Mouse (Mus musculus) ovary, adult 18-20 months (tissue): ENCODE results near the gene Cd79a.
"Not testable (repeated sequence)": the region's sequence is repeated elsewhere in the genome, so short reads cannot be mapped to it uniquely, and the experiment has no call there.

ENCODE experiments used
- DNase-seq: peaks from one replicate; pipeline ENCODE4 v3.0.0; 2022; ENCODE audit warnings: low spot score, mixed read lengths

Cd79a gene

DNA sequence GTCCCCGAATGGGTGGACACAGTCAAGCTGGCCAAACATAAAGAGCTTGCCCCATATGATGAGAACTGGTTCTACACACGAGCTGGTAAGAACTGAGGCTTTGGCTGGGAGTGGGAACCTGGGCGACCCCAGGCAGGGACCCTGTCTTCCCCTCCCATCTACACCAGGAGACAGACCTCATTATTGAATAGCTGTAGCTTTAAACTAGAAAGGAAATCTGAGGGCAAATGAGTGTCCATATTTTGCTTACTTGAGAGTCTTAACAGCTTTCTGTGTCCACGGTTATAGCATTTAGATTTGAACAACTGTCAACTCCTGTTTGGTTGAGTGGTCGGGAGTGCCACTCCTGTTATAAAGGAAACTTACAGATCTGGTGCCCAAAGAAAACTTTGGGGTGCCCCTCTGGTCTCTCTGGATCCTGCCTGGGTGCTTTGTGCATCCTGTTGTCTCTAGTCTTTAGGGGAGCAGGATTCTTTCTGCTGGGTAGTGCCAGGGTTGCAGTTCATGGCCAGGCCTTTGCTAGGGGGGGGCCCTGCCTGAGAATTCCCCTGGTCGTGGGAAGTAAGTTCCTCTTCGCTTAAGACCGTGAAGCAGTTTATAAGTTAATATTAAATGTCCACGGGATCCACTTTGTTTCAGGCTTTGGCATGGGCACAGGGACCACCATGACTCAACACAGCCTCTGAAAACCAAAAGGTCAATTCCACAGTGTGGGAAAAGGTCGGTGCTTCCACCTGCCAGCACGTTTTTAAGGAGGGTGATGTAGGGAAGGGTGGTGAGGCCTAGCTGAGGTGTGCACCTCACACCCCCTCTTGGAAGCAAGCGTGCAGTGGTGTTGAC is 11.5 kb upstream of the Cd79a start:
- no peak for DNase-seq

DNA sequence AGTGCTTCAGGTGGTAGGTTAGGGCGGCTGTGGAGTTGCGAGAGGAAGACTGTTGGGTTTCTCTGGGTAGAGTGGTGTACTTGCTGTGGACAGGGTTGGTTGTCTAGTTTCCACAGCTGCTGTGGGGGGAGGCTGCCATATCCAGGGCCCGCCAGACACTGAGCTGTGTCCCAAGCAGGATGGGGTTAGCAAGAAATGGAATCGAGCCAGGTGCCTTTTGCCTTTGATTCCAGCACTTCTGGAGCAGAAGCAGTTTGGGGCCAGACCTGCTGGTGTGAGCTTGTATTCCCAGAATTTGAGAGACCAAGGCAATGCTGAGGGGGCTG is 10.9 kb upstream of the Cd79a start:
- no peak for DNase-seq

DNA sequence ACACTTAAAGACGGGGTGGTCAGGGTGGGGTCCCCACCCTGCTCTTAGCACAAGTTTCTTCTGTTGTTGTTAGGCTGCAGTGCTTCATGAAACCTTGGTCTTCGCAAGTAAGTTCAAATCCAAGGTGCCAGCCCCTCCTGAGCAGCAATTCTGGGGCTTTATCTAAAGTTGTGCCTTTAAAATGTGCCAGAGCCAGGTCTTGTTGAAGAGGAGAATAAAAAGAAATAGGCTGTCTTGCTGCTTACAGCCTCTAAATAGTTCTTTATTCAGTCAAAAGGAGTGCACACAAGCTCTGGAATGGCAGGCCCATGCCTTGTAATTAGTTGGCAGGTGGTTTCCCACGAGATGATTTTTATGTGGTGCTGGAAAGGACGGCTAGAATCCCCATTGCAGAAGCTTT is 10.1 kb upstream of the Cd79a start:
- no peak for DNase-seq

DNA sequence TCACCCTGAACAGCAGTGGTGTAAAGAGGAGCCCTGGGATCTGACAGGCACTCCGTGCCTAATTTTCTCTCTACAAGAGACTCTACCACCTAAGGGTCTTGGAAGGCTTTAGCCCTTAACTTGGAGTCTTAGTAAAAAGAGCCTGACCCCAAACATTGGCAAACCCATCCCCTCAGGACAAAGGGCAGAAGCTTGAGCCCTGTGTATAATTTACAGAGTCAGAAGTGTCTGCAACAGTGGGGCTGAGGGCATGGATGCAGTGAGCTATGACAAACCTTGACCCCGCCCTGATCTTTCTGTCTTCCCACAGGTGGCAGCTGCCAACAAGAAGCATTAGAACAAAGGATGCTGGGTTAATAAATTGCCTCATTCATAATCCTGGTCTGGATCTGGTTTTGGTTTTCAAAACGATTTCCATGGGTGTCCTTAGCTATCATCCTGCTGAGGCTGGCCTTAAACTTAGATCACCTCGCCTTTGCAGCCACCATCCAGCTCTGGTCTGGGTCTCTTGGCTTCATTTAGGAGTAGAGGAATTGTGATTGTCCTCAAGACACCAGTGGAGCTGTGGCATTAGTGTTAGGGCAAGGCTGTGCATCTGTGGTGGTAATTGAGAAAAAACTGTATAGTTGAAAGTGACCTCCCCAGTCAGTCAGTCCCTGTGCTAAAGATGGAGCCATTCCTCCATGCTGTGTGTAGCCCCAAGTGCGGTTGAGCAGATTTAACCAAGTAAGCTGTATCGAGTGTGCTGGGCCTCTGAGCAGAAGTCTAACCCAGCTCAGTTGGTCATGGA is 7.6 kb upstream of the Cd79a start:
- DNase-seq: no peak

DNA sequence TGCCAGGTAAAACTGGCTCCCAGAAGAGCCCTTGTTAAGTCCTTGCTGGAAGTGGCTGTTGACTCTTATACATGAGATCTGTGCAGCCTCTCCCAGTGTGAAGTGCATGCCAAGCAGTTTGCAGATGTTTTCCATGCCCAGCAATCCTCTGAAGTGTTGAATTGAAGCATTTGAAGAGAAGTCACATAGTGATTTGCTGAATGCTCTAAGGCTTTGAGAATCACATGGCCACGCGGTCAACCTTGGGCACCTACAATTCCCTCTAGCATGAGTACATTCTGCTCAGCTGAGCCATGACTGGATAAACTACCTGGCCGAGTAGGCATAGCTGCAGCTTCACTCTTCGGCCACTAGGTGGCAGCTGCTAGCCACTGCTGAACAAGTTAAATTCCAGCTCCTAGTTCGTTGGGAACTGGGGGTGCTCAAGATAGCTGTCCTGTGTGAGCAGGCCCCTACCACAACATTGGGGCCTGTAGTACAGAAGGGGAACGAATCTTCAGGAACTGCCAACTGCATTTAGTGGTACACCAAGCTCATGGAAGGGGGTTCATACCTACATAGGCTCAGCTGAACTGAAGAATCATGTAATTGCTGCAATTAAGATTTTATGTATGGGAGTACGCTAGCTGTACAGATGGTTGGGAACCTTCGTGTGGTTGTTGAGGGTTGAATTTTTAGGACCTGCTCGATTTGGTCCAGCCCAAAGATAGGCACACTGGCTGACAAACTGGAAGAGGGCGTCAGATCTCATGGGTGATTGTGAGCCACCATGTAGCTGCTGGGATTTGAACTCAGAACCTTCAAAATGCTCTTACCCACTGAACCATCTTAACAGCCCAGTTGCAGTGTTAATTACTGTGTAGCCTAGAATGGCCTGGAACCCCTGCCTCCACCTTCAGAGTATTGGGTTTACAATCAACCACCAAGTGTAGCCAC is 6.6 kb upstream of the Cd79a start:
- DNase-seq: peak; percentile 47

DNA sequence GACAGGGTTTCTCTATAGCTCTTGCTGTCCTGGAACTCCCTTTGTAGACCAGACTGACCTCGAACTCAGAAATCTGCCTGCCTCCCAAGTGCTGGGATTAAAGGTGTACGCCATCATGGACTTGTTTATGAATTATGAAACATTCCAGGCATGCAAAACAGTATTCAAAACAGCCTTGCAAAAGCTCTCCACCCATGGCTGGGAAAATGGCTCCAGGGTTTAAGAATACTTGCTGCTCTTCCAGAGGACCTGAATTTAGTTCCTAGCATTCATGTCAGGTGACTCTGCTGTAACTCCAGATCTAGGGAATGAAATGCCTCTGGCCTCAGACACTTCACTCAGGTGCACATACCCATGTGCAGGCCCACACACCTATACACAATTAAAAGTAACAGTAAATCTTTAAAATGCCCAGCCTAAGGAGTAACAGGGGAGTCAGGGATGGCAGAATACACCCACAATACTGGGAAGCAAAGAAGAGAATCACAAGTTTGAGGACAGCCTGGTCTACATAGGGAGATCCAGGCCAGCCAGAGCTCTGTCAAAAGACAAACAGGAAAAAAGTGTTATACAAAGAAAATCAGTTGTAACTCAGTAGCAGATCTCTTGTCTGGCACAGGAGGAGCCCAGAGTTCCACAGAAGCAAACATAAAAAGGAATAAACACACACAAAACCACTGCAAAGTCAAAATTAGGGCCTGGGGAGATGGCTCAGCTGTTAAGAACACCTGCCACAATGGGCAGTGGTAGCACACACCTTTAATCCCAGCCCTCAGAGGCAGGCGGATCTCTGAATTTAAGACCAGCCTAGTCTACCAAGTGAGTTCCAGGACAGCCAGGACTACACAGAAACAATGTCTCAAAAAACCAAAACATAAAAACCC is 5.7 kb upstream of the Cd79a start:
- DNase-seq: no peak

DNA sequence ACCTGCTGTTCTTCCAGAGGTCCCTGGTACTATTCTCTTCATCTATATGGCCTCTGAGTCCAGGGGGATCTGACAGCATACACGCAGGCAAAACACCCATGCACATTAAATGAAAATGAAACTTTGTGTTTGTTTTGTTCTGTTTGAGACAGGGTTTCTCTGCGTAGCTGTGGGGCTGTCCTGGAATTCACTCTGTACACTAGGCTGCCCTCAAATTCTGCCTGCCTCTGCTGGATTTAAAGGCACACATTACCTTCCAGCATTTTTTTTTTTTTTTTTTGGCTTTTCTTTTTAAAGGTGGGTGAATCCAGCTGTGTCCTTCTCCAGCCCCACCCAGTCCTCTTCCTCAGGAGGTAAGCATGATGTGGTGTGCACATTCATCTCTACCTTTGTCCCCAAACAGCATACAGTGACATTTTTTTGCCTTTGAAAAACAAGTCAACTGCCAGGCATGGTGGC is 5.0 kb upstream of the Cd79a start:
- no peak for DNase-seq

DNA sequence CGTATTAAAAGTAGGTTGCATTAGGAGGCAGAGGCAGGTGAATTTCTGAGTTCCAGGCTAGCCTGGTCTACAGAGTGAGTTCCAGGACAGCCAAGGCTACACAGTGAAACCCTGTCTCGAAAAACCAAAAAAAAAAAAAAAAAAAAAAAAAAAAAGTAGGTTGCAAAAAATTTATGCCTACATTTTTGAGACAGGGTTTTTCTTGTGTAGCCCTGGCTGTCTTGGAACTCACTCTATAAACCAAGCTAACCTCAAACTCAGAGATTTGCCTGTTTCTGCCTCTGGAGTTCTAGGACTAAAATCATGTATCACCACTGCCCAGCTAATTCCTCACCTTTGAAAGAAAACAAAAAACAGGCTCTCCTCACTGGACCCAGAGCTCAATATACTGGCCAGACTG is 1.4 kb upstream of the Cd79a start:
- not testable (repeated sequence) for DNase-seq

DNA sequence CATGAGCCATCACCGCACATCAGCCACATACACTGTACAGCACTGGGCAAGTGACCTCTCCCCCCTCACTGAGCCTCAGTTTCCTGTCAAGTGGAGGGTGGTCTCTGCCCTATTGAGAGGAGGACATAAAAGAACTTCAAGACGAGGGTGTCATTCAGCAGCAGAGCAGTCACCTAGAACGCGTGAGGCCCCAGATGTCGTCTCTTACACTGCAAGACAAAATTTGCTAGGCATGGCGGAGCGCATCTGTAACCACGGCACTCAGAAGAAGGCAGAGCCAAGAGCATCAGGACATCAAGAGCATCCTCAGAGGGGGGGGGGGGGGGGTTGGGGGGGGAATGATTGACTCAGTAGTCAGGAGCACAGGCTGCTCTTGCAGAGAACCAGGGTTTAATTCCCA is 912 bp upstream of the Cd79a start:
- DNase-seq: no peak

DNA sequence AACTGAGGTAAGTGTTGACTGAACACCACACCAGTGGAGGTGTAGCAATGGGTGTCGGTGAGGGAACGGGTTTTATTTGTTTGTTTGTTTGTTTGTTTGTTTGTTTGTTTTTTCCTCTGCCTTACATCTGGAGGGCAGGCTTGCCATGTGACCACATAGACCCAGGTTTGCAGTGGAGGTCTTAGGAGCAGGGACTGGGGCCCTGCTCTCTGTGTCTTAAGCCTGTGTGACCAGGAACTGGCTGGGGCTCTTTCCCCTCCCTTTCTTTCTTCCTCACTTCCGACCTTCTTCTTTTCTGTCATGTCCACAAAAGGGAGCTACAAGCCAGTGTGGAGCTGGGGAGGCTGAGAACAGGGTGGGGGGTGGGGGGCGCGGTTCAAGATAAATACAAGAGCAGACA is 778 bp downstream of the Cd79a start:
- no peak for DNase-seq

DNA sequence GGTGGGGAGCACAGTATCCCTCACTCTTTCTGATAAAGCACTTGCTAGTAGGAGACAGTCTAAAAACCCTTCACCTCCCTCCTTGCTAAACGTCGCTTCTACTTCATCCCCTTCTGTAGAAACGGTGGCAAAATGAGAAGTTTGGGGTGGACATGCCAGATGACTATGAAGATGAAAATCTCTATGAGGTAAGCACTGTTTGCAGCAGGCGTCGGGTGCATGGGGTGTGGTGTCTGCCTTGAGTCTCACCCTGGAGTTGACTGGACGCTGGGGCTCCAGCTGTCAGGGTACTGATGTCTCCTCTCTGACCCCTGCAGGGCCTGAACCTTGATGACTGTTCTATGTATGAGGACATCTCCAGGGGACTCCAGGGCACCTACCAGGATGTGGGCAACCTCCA is 3.9 kb downstream of the Cd79a start:
- no peak for DNase-seq

DNA sequence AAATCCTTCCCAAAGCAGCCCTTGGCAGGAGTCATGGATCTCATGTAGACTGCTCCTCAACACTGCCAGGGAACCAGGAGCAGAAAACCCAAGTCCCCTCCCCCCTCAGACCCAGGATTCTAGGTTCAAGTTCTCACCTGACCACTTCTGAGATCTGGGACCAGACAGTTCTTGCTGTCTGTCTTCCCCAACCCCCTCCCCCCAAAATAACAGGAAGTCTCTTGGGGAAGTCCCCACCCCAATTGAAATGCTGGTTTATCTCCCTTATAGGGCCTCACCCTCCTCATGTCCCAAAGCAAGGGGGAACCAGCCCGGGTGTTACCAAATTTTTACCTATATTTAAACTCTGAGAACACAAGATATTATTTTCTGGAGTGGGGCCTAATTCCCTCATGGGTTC is 4.7 kb downstream of the Cd79a start:
- no peak for DNase-seq

DNA sequence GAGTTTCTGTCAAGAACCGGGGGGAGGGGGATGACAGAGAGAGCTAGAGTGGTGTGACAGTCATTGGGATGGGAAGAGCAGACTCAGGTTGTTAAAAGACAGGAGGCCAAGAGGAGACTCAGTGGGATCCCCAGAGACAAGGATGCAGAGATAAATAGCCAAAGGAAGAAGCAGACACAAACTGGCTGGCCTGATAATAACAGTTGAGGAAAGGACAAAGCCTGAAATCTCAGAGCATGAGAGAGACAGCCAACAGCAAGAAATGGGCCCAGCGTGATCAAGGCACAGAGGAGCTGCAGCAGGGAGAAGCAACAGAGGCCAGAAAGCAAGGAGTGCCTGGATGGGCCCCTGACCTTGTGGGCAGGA is 5.1 kb downstream of the Cd79a start:
- DNase-seq: no peak

DNA sequence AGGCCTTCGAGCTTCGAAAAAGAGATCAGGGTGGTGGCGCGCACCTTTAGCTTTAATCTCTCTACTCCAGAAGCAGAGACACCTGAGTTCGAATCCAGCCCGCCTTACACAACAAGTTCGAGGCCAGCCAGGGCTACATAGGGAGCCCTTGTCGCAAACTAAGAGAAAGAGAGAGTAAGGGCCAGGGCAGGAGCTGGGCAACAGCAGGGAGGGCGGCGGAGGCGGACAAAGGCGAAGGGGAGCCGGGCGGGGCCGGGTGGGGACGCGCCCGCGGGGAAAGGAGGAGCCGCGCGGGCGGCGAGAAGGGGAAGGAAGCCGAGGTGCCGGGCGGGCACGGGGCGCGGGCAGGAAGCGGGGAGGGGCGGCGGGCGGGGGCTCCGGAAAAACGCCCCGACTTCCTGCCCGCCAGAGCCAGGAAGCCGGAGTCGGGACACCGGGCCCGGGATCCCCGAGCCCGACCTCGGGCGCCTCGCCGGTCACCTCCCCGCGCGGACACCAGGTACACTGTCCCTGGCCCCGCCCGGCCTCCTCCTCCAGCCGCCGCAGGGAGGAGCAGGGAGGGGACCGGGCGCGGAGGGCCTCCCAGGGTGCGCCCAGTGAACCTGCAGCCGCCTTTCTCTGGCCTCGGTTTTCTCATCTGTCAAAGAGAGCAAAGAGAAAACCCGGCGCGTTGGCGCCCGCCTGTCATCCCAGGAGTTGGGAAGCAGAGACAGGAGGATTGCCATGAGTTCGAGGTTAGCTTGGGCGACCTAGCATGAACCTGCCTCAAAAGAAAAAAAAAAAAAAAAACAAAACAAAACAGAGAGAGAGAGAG is 5.7 kb downstream of the Cd79a start, which contains the start of gene Arhgef1:
TSS of gene Arhgef1 (plus strand) at position 283 of the 814 bp plus-strand sequence.
- peak; percentile 35 for DNase-seq

DNA sequence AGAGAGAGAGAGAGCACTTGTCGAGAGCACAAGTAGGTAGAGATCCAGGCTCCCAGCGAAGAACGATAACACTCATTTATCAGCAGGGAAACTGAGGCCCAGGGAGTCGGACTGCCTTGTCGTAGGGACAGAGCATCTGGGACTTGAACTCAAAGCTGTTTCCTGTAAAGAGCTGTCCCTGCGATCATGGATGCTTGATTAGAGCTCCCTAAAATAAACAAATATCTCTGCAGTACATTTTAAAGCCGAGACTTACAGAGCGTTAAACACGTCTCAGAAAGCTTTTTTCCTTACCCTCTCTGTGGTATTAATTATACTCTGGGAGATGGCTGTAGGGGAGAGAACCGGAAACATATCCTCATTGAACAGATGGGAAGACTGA is 6.3 kb downstream of the Cd79a start:
- no peak for DNase-seq

DNA sequence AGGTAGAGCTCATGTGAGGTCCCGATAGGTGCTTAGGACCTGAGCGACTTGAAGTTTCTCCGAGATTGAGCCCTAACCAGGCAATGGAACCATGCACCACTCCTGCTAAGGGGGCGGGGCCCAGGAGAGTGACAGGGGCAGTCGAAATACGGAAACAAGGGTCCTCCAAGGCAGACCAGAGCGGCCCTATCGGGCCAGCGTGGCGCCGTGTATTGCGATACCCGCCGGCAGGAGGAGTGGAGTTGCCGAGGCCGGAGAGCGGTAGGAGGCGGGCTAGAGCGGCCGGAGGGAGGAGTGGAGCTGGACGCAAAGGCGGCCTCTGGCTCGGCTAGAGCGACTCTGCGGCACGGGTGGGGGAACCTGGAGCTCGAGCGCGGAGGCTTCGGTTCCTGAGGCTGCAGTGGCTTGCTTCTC is 6.9 kb downstream of the Cd79a start:
- peak; percentile 97 for DNase-seq

DNA sequence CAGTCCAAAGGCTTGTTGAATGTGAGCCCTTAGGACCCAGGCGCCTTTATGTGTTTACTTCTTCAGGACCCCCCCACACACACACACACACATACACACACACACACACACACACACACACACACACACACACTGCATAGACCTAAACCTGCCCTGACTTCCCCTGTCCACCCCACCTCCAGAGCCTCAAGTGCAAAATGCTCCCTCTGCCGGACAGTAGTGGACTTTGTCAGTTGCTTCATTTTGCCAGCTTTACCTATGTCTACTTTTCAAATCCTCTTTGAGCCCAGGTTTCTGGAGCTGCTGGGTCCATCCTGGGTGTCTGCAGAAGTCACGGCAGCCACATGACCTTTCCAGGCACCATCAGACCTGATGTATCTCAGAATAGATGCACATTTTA is 7.8 kb downstream of the Cd79a start:
- DNase-seq: no peak

DNA sequence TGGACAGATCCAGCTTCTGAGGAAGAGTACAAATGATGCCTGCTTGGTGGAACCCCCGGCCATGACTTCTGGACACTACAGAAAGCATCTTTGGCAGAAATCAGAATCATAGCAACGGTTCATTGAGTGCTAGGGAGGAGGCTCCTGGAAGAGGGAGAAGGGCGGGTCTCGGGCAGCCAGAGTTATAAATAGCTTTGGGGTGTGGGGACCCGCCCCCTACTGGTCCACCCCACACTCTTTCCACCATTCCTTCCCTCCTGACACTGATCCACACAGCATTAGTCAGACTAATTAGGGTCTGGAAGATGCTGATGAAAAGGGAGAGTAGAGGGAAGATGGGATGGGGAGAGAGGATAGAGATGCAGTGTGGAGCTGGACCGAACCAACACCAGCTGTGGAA is 9.4 kb downstream of the Cd79a start:
- DNase-seq: no peak

DNA sequence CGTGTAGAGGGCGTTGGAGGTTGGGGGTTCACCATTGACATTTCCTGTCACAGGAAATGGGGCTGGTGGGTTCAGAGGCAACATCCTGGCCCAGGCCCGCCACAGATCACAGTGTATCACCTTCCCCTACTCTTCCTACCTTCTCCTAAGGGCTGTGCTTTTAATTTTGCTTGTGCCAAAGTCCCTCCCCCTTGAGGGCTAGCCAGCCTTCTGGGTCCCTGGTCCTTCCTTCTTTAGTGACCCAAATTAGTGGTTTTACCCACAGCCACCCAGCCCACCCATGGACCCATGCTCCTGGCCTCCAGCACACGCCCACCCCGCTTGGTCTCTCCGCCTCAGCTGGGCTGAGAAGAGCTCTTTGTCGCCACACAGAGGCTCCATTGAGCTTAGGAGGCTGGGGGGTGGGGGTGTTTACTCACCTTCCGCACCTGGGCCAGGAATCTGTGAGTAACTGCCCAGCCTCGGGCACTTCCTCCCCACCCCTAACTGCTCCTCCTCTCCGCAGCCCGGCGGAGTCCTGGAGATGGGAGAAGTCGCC is 10.1 kb downstream of the Cd79a start:
- DNase-seq: no peak

DNA sequence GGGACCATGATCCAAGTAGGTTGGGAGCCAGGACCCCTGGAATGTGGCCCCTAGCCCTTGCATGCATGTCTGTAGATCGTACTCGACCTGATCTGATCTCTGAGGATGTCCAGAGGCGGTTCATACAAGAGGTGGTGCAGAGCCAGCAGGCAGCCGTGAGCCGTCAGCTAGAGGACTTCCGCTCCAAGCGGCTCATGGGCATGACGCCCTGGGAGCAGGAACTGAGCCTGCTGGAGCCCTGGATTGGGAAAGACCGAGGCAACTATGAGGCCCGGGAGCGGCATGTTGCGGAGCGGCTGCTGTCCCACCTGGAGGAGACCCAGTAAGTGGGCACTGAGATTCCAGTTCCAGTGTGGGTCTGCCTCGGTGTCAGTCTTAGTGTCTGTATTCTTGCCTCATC is 15.3 kb downstream of the Cd79a start:
- DNase-seq: no peak
